Mouse (Mus musculus) lung, embryonic 16.5 days (tissue): ENCODE measurements at regions not wholly inside any gene's neighbourhood (a gene's known extent, or its start where the extent isn't known, plus 50 kb on each side); places are given as distances from the start of the nearest gene placed in this dataset.
"Not testable (repeated sequence)": the region's sequence is repeated elsewhere in the genome, so short reads cannot be mapped to it uniquely, and the experiment has no call there.

Experiments used
- ATAC-seq: fragments of 200-750 bp; cut with Nextera tagmentation; 2 replicates; pipeline ENCODE4 v1.8.0; 2017; ENCODE audit warnings: low read depth, mild to moderate bottlenecking, moderate library complexity
- H3K27ac ChIP-seq: fragments of 300-500 bp; sonication (generic); 2 replicates; pipeline ENCODE4 v1.5.1; 2014; ENCODE audit warnings: mild to moderate bottlenecking, control low read depth, low read length
- H3K27me3 ChIP-seq: fragments of 300-500 bp; sonication (generic); 2 replicates; pipeline ENCODE4 v1.6.1; 2014; ENCODE audit warnings: low read depth, low read length, mixed read lengths; ENCODE audit not compliant: control insufficient read depth, insufficient read depth
- H3K36me3 ChIP-seq: fragments of 300-500 bp; sonication (generic); 2 replicates; pipeline ENCODE4 v1.6.1; 2014; ENCODE audit warnings: low read length; ENCODE audit not compliant: control insufficient read depth, insufficient read depth
- H3K4me1 ChIP-seq: fragments of 300-500 bp; sonication (generic); replicated peaks from 2 replicates; pipeline ENCODE4 v1.6.1; 2014; ENCODE audit warnings: low read length, mixed read lengths; ENCODE audit not compliant: control insufficient read depth, insufficient read depth
- H3K4me2 ChIP-seq: fragments of 300-500 bp; sonication (generic); 2 replicates; pipeline ENCODE4 v1.6.1; 2014; ENCODE audit warnings: low read depth, low read length, control low read depth
- H3K4me3 ChIP-seq: fragments of 300-500 bp; sonication (generic); 2 replicates; pipeline ENCODE4 v1.5.1; 2014; ENCODE audit warnings: mild to moderate bottlenecking, low read length, control low read depth
- H3K9ac ChIP-seq: fragments of 300-500 bp; sonication (generic); 2 replicates; pipeline ENCODE4 v1.6.1; 2014; ENCODE audit warnings: low read length, control low read depth
- H3K9me3 ChIP-seq: fragments of 300-500 bp; sonication (generic); 2 replicates; pipeline ENCODE4 v1.6.1; 2016; ENCODE audit warnings: low read length; ENCODE audit not compliant: control insufficient read depth
- WGBS: fragments of 180-500 bp; shearing (Covaris S2); extraction: QIAGEN DNeasy Blood & Tissue Kit; methylation state at CpG from one replicate; pipeline ENCODE4 v1.1.7; 2014; 5-methylcytosine and 5-hydroxymethylcytosine counted together

- not testable (repeated sequence) for H3K4me3 ChIP-seq, ATAC-seq, H3K9ac ChIP-seq, H3K9me3 ChIP-seq, H3K27me3 ChIP-seq, H3K4me2 ChIP-seq, H3K27ac ChIP-seq, H3K36me3 ChIP-seq
- WGBS, result 91% methylated on average over 2 of the region's 2 CpGs
- peaks cover 34% of the 10 kb centered on the region for H3K4me1 ChIP-seq
Measured at GRCm38 (mm10) chr16:30195859-30196258, 71.4 kb downstream of the Cpn2 start.

- no peaks in the 10 kb centered on the region for H3K9me3 ChIP-seq
- H3K36me3 ChIP-seq, result no peaks in the 10 kb centered on the region
- H3K27me3 ChIP-seq, result no peaks in the 10 kb centered on the region
- no peak overlapping the region for H3K4me2 ChIP-seq
- H3K4me1 ChIP-seq, result peaks cover 30% of the 10 kb centered on the region
- no peak overlapping the region for H3K9ac ChIP-seq
- no peak overlapping the region for H3K4me3 ChIP-seq
- no peak overlapping the region for H3K27ac ChIP-seq
- ATAC-seq, result 0 out of 2 replicates have a peak, but pooled peaks have one; percentile 34
- 56% methylated on average over 3 of the region's 3 CpGs for WGBS
Measured at GRCm38 (mm10) chr16:30197351-30197750, 69.9 kb downstream of the Cpn2 start.

- H3K27me3 ChIP-seq, result no peaks in the 10 kb centered on the region
- no peak overlapping the region for H3K4me3 ChIP-seq
- H3K4me2 ChIP-seq, result no peak overlapping the region
- H3K27ac ChIP-seq, result no peak overlapping the region
- peaks cover 12% of the 10 kb centered on the region for H3K4me1 ChIP-seq
- H3K9me3 ChIP-seq, result no peaks in the 10 kb centered on the region
- 28% methylated on average over 4 of the region's 4 CpGs for WGBS
- no peak; the same call in 1 of the 2 replicates for ATAC-seq
- H3K36me3 ChIP-seq, result no peaks in the 10 kb centered on the region
- no peak overlapping the region for H3K9ac ChIP-seq
Measured at GRCm38 (mm10) chr16:30199836-30200235, 67.5 kb downstream of the Cpn2 start.

- H3K4me1 ChIP-seq, result peaks cover 8% of the 10 kb centered on the region
- no peaks in the 10 kb centered on the region for H3K27me3 ChIP-seq
- peaks cover under 1% of the 10 kb centered on the region; the same call in 1 of the 2 replicates for H3K9me3 ChIP-seq
- H3K4me3 ChIP-seq, result no peak overlapping the region
- H3K4me2 ChIP-seq, result no peak overlapping the region
- WGBS, result 44% methylated on average over 4 of the region's 4 CpGs
- ATAC-seq, result peak; percentile 60
- H3K27ac ChIP-seq, result no peak overlapping the region
- H3K9ac ChIP-seq, result no peak overlapping the region
- no peaks in the 10 kb centered on the region for H3K36me3 ChIP-seq
Measured at GRCm38 (mm10) chr16:30204144-30204543, 63.2 kb downstream of the Cpn2 start.

- peaks cover under 1% of the 10 kb centered on the region for H3K4me1 ChIP-seq
- peaks cover 3% of the 10 kb centered on the region; the same call in 1 of the 2 replicates for H3K9me3 ChIP-seq
- no peaks in the 10 kb centered on the region for H3K36me3 ChIP-seq
- no peak overlapping the region for H3K27ac ChIP-seq
- ATAC-seq, result no peak
- no peak overlapping the region for H3K4me3 ChIP-seq
- no peak overlapping the region for H3K4me2 ChIP-seq
- H3K9ac ChIP-seq, result no peak overlapping the region
- WGBS, result 37% methylated on average over 8 of the region's 8 CpGs
- H3K27me3 ChIP-seq, result no peaks in the 10 kb centered on the region
Measured at GRCm38 (mm10) chr16:30205314-30205815, 61.9 kb downstream of the Cpn2 start.

GRCm38 (mm10) chr16:30205816-30206356, 61.4 kb downstream of the Cpn2 start:
- Histone ChIP-seq H3K4me1 (no peaks in the 10 kb centered on the region; the same call in 1 of the 2 replicates), H3K27ac (no peak overlapping the region), H3K9me3 (peaks cover 3% of the 10 kb centered on the region; the same call in 1 of the 2 replicates), H3K9ac (no peak overlapping the region), H3K4me2 (no peak overlapping the region), H3K4me3 (no peak overlapping the region), H3K36me3 (no peaks in the 10 kb centered on the region), H3K27me3 (no peaks in the 10 kb centered on the region)
- ATAC-seq, result no peak
- WGBS, result 39% methylated on average over 15 of the region's 15 CpGs
